Mouse (Mus musculus): ENCODE measurements around the gene Nkain4. TPM values are rescaled to one million over a fixed set of nuclear protein-coding genes. Genes with fewer than 3 reads are reported as not detected.
A peak's percentile ranks its signal among the peaks of the same experiment; 100 is the strongest.

Nkain4 gene
- total RNA-seq, 4 experiments from 2014 or later: 43.8 to 48.3 (median 46.8) TPM

GRCm38 (mm10) chr2:180894734-180895133 lies 59.8 kb downstream of the Nkain4 start:
- DNase-seq (ENCODE audit: low spot score in 2 of 2): peak; percentile 78 to 95

- DNase-seq (ENCODE audit: low spot score in 2 of 2): peak; percentile 37 to 56
These were observed 60.4 kb downstream of the Nkain4 start for GRCm38 (mm10) chr2:180894029-180894623.

- DNase-seq (ENCODE audit: low spot score in 2 of 2): peak in 1 of 2 experiments; percentile 34
These were observed 60.9 kb downstream of the Nkain4 start for GRCm38 (mm10) chr2:180893537-180894028.

GRCm38 (mm10) chr2:180892841-180893521 lies 61.5 kb downstream of the Nkain4 start:
- peak; percentile 83 to 92 for DNase-seq (ENCODE audit: low spot score in 2 of 2)

- DNase-seq (ENCODE audit: low spot score in 2 of 2): no peak
These were observed 62.6 kb downstream of the Nkain4 start for GRCm38 (mm10) chr2:180891835-180892323.

- DNase-seq (ENCODE audit: low spot score in 2 of 2): peak; percentile 60 to 83
These were observed 63.2 kb downstream of the Nkain4 start for GRCm38 (mm10) chr2:180891075-180891834.

GRCm38 (mm10) chr2:180890422-180891074 lies 64.0 kb downstream of the Nkain4 start:
- DNase-seq (ENCODE audit: low spot score in 2 of 2): peak in 1 of 2 experiments; percentile 32

- DNase-seq (ENCODE audit: low spot score in 2 of 2): no peak
These were observed 64.6 kb downstream of the Nkain4 start for GRCm38 (mm10) chr2:180889921-180890280.

GRCm38 (mm10) chr2:180889271-180889920 lies 65.1 kb downstream of the Nkain4 start:
- no peak for DNase-seq (ENCODE audit: low spot score in 2 of 2)

GRCm38 (mm10) chr2:180885270-180885669 lies 69.2 kb downstream of the Nkain4 start:
- no peak for DNase-seq (ENCODE audit: low spot score in 2 of 2)

Small RNAs within 50 kb of the gene (microRNA-seq; reads per million reads assigned to microRNA genes)
- 0.63 to 0.88 reads per million in 2 experiments for gene Mir124a-3

Other genes starting within 250 kb of the Nkain4 start
- 10 to 100 TPM; 53.8 to 57.8 (median 55.2) TPM for gene Dido1, start 244.7 kb downstream of the Nkain4 start, total RNA-seq (2022)
- gene Gid8, start 244.6 kb downstream of the Nkain4 start, total RNA-seq (2022): 10 to 100 TPM; 66.2 to 72.7 (median 68.5) TPM
- gene Slc17a9, start 229.4 kb downstream of the Nkain4 start, total RNA-seq (2022): 1 to 10 TPM in 2 of 4 experiments, under 1 TPM in 2; 0.43 to 1.3 (median 0.94) TPM
- gene Bhlhe23, start 177.8 kb downstream of the Nkain4 start, total RNA-seq (2022): not detected
- gene Ythdf1, start 33.8 kb downstream of the Nkain4 start, total RNA-seq (2022): 10 to 100 TPM; 50.1 to 54.1 (median 52.4) TPM
- not detected for gene Birc7, start 25.7 kb downstream of the Nkain4 start, total RNA-seq (2022)
- 100 to 1,000 TPM; 137 to 153 (median 140) TPM for gene Arfgap1, start 12.5 kb upstream of the Nkain4 start, total RNA-seq (2022)
- gene Col20a1, start 31.8 kb upstream of the Nkain4 start, total RNA-seq (2022): 1 to 10 TPM; 1.1 to 3.2 (median 1.2) TPM
- 10 to 100 TPM; 37.9 to 43.7 (median 41.7) TPM for gene Chrna4, start 88.8 kb upstream of the Nkain4 start, total RNA-seq (2022)
- 100 to 1,000 TPM; 231 to 254 (median 236) TPM for gene Kcnq2, start 180.6 kb upstream of the Nkain4 start, total RNA-seq (2022)
- gene Eef1a2, start 202.3 kb upstream of the Nkain4 start, total RNA-seq (2022): 1,000 to 10,000 TPM; 1,221 to 1,269 (median 1,259) TPM
- gene Ppdpf, start 232.5 kb upstream of the Nkain4 start, total RNA-seq (2022): 10 to 100 TPM; 73.1 to 84.3 (median 75.9) TPM
- not detected for gene Ptk6, start 248.1 kb upstream of the Nkain4 start, total RNA-seq (2022)

Measured in left cerebral cortex, adult 8-10 months (tissue).